Mouse (Mus musculus) forebrain, embryonic 10.5 days (tissue): Measurements from ENCODE around the gene Wtap. TPM values are rescaled to one million over a fixed set of nuclear protein-coding genes. Genes with fewer than 3 reads are reported as not detected.
"Not testable (repeated sequence)": the region's sequence is repeated elsewhere in the genome, so short reads cannot be mapped to it uniquely, and the experiment has no call there.

Experiments used
- DNase-seq: peaks from one replicate; pipeline ENCODE4 v3.0.0-alpha.2; 2017; ENCODE audit warnings: low spot score; ENCODE audit errors: extremely low spot score
- H3K27ac ChIP-seq: fragments of 300-500 bp; sonication (generic); 2 replicates; pipeline ENCODE4 v1.5.1; 2016; ENCODE audit warnings: mild to moderate bottlenecking
- H3K27me3 ChIP-seq: fragments of 300-500 bp; sonication (generic); 2 replicates; pipeline ENCODE4 v1.6.1; 2016; ENCODE audit warnings: mild to moderate bottlenecking; ENCODE audit not compliant: poor library complexity, severe bottlenecking
- H3K36me3 ChIP-seq: fragments of 300-500 bp; sonication (generic); replicated peaks from 2 replicates; pipeline ENCODE4 v1.6.1; 2016; ENCODE audit warnings: mild to moderate bottlenecking, moderate library complexity
- H3K4me1 ChIP-seq: fragments of 300-500 bp; sonication (generic); 2 replicates; pipeline ENCODE4 v1.6.1; 2016
- H3K4me3 ChIP-seq: fragments of 300-500 bp; sonication (generic); 2 replicates; pipeline ENCODE4 v1.5.1; 2016; ENCODE audit warnings: mild to moderate bottlenecking, moderate library complexity
- H3K9me3 ChIP-seq: fragments of 300-500 bp; sonication (generic); 2 replicates; pipeline ENCODE4 v1.6.1; 2016; ENCODE audit warnings: mild to moderate bottlenecking, moderate library complexity
- WGBS: fragments of 180-500 bp; shearing (Covaris S2); methylation state at CpG from one replicate; pipeline ENCODE4 v1.1.7; 2016; 5-methylcytosine and 5-hydroxymethylcytosine counted together
- polyA plus RNA-seq: library from polyadenylated mRNA; unstranded; fragments of >200 nt; fragmentation: Nextera tagmentation; extraction: Ambion mirVana; gene quantifications from 2 replicates; pipeline ENCODE4 v1.2.1, GENCODE M21; 2016

Gene Wtap
- polyA plus RNA-seq, 1 experiment from 2014 or later: 140 TPM

DNA sequence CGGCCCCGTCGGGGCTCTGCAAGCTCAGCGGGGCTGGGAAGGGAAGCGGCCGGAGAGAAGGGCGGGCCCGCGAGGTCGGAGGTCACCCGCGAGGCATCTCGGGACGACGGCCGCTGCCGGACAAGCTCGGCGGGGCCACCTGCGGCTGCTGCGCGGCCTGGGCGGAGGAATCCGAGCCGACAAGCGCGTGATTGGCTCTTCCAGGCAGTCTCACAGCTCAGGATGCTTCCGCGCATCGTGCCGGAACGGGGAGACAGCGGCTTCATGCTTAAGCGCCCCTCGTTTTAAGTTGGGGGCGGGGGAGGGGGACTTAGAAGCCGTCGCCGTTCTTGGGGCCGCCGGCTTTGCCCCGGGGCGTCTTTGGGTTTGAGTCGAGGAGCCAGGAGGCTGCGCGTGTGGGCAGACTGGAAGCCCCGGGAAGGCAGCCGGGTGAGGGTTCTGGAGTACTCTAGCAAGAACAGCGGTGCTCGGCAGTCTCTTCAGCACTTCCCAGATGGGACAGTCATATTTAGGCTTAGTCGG, 1.4 kb downstream of the Wtap start:
- under 1% methylated on average over 51 of the region's 51 CpGs for WGBS
- Histone ChIP-seq H3K4me1 (peaks cover 15% of the 10 kb centered on the region), H3K9me3 (peaks cover 7% of the 10 kb centered on the region; the same call in 1 of the 2 replicates), H3K36me3 (peaks cover 20% of the 10 kb centered on the region), H3K27ac (peak overlapping the region; percentile 99), H3K4me3 (peak overlapping the region; percentile 99), H3K27me3 (no peaks in the 10 kb centered on the region)
- DNase-seq: peak; percentile 94

DNA sequence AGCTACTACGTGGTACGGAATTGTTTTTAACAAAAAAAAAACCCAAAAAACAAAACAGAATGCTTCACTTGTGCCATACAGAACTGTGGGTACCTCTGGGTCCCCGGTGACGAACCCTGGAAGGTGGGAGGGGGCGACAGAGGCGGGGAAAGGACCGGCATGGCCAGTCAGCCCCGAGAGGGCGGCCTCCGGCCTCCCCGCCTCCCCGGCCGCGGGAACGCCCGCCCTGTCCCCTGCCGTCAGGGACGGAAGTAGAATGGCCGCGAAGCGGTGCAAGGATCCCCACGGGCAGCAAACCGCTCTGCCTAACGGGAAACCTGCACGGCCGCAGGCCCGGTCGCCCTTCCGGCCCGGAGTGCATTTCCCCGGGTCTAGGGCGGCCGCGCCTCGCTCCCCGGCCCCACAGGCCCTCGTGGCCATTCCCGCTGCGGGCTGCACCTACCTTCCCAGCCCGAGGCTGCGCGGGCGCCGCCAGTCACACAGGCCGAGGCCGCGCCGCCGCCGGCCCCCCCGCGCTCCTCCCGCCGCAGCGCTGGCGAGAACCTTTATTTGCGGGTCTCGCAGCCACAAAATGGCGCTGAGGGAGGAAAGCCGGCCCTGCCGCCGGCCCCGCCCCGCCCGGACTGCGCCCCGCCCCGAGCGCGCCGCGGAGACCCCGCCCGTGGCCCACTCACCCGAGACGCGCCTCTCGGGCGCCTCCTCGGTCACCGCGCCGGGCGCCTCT, 2.2 kb downstream of the Wtap start:
- Histone ChIP-seq H3K27ac (peak overlapping the region; percentile 99), H3K36me3 (peaks cover 27% of the 10 kb centered on the region), H3K9me3 (peaks cover 7% of the 10 kb centered on the region; the same call in 1 of the 2 replicates), H3K4me3 (peak overlapping the region; percentile 99), H3K4me1 (peaks cover 15% of the 10 kb centered on the region), H3K27me3 (no peaks in the 10 kb centered on the region)
- DNase-seq: peak; percentile 87
- under 1% methylated on average over 80 of the region's 84 CpGs for WGBS

DNA sequence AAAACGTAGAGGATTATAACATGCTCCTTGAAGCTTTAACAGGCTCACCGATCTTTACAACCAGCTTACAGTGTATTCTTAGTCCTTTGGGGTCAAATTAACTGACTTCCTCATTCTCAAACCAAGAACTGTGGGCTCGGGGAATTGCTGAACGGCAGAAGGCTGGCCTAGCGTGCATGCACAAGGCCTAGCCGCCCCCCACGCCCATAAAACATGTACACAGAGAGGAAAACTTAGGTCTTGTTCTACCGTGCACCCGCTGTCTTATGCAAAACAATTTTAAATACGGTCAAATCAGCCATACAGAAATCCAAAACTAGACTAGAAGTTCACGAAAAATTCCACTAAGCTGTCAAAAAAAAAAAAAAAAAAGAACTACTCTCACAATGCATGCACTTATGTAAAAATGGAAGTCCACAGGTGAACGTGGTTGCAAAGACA, 2.8 kb downstream of the Wtap start:
- WGBS: 6% methylated on average over 12 of the region's 12 CpGs
- DNase-seq: peak; percentile 26

DNA sequence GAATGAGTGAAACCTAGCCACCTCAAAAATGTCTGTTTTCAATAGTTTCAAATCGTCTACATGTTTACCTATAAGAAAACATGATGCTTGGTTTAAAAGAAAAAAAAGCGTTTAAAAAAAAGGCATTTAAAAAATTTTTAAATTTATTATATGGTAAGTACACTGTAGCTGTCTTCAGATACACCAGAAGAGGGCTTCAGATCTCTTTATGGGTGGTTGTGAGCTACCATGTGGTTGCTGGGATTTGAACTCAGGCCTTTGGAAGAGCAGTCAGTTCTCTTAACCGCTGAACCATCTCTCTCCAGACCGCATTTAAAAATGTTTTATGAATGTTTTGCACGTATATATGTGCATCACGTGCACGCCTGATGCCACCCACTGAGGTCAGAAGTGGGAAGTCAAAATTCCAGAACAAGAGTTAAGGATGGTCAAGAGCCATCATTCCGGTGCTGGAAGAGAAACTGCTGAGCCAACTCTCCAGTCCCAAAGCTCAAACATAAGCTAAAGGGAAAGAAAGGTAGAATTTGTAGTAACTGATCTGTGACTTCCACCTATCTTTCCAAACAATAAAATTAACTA, 3.3 kb downstream of the Wtap start:
- DNase-seq: no peak
- 79% methylated on average over 8 of the region's 8 CpGs for WGBS
- peak overlapping the region; percentile 99 for H3K27ac ChIP-seq

More for the DNA sequence above, 2.8 kb downstream of the Wtap start:
- Histone ChIP-seq H3K27ac (peak overlapping the region; percentile 99), H3K27me3 (no peaks in the 10 kb centered on the region), H3K4me3 (peak overlapping the region; percentile 99), H3K4me1 (peaks cover 15% of the 10 kb centered on the region), H3K9me3 (peaks cover 7% of the 10 kb centered on the region; the same call in 1 of the 2 replicates), H3K36me3 (peaks cover 33% of the 10 kb centered on the region)

DNA sequence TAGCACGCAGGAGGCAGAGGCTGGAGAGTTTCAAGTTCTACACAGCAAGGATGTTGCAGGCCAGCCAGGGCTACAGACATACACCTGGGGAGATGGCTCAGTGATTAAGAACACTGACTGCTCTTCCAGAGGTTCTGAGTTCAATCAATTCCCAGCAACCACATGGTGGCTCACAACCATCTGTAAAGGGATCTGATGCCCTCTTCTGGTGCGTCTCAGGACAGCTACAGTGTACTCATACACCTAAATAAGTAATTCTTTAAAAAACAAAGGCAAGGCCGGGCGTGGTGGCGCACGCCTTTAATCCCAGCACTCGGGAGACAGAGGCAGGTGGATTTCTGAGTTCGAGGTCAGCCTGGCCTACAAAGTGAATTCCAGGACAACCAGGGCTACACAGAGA, 5.9 kb downstream of the Wtap start:
- H3K27me3 ChIP-seq, H3K4me3 ChIP-seq, H3K27ac ChIP-seq, DNase-seq, H3K9me3 ChIP-seq: not testable (repeated sequence)
- 98% methylated on average over 8 of the region's 8 CpGs for WGBS
- Histone ChIP-seq H3K36me3 (peaks cover 64% of the 10 kb centered on the region), H3K4me1 (peaks cover 11% of the 10 kb centered on the region)

More for the DNA sequence above, 3.3 kb downstream of the Wtap start:
- H3K9me3 ChIP-seq: peaks cover 7% of the 10 kb centered on the region; the same call in 1 of the 2 replicates
- peaks cover 15% of the 10 kb centered on the region for H3K4me1 ChIP-seq
- H3K27me3 ChIP-seq: no peaks in the 10 kb centered on the region
- peak overlapping the region; percentile 99 for H3K4me3 ChIP-seq
- H3K36me3 ChIP-seq: peaks cover 39% of the 10 kb centered on the region

DNA sequence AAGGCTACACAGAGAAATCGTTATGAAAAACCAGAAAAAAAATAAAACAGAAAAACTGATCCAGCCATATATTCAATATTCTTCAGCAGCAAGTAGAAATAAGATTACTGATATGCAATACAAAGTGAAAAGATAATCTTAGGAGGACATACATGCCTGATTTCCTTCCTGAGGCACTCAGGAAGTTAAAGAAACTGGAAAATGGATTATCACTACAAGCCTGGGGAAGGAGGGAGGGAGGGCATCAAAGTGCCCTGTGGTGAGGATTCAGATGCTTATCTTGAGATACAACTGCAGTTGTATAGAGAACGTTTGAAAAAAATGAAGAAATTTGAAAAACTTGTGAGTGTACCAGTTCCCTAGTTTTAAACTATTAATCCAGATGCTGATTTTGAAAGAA, 10.0 kb downstream of the Wtap start:
- no peak for DNase-seq
- 89% methylated on average over 2 of the region's 2 CpGs for WGBS

DNA sequence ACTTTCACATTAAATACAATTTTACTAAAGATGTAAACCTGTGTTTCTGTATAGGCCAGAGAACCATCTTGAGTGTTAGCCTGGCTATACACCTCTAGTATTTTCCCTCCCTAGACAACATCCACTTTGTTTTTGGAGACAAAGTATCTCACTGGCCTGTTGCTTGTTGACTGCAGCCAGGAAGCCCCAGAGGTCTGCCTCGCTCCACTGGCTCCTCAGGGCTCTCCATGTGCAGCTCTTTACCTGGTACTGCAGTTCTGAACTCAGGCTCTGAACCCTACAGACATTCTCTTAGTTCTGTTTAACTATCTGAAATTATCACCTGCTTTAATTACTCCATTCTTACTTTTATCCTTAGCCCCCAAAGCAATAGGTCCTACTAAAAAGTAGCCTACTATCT, 15.4 kb downstream of the Wtap start:
- peaks cover 85% of the 10 kb centered on the region for H3K36me3 ChIP-seq

More for the DNA sequence above, 10.0 kb downstream of the Wtap start:
- Histone ChIP-seq H3K4me3 (no peak overlapping the region), H3K36me3 (peaks cover 99% of the 10 kb centered on the region), H3K27ac (no peak overlapping the region), H3K9me3 (peaks cover 7% of the 10 kb centered on the region; the same call in 1 of the 2 replicates), H3K27me3 (no peaks in the 10 kb centered on the region), H3K4me1 (no peaks in the 10 kb centered on the region)

DNA sequence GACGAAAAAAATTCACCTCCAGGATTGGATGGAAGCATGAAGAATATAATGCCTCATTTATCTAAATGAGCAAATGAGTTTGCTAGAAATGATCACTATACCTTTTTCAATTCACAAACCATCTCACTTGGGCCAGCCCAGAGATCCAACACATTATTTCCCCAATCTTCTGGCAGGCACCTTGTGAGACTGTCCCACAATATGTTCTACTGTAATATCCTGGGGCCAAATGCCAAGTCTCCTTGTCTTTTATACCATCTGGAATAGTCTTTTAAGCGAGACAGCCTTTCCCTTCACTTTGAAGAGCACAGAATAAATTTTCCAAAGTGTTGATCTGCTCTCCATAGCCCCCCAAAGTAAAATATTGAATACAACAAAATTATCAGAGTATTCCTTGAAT, 20.1 kb downstream of the Wtap start:
- DNase-seq: no peak
- Histone ChIP-seq H3K36me3 (peaks cover 86% of the 10 kb centered on the region), H3K4me3 (no peak overlapping the region), H3K9me3 (no peaks in the 10 kb centered on the region), H3K4me1 (no peaks in the 10 kb centered on the region), H3K27me3 (no peaks in the 10 kb centered on the region), H3K27ac (no peak overlapping the region)
- 92% methylated on average over 2 of the region's 2 CpGs for WGBS

More for the DNA sequence above, 15.4 kb downstream of the Wtap start:
- WGBS: 100% methylated on average over 1 of the region's 1 CpGs
- Histone ChIP-seq H3K4me3 (no peak overlapping the region), H3K9me3 (no peaks in the 10 kb centered on the region), H3K4me1 (no peaks in the 10 kb centered on the region), H3K27me3 (no peaks in the 10 kb centered on the region), H3K27ac (no peak overlapping the region)
- no peak for DNase-seq

DNA sequence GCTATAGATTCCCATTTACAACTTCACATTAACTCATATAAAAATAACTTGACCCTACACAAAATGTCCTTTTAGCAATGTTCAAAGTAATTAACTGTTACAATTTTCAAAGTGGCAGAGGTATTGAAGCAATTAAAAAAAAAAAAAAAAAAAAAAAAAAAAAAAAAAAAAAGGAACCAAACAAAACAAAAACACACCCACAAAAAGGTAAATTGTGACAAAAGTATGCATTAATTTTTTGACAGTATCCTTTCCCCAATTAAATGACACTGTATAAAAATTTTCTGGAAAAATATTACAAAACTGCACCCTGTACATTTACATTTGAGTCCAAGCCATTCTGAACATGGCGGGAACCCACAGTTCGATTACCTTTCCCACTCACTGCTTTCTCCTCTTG, 26.8 kb downstream of the Wtap start:
- WGBS: 93% methylated on average over 2 of the region's 2 CpGs

DNA sequence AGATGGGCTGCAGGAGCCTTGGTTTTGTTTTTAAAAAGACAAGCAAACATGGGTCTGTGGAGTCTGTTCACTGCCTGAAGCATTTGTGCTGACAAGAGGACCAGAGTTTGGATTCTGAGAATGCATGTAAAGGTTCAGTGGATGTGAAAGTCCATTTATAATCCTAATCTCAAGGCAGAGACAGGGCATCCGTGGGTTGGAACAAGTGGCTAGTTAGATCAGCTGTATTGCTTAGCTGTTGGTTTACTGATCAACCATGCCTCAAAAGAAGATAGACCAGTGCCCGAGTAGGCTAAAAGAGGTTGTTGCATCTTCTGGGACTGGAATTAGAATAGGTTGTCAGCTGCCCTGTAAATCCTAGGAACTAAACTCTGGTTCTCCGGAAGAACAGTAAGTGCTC, 30.5 kb downstream of the Wtap start:
- DNase-seq: no peak
- 95% methylated on average over 3 of the region's 3 CpGs for WGBS
- Histone ChIP-seq H3K4me1 (peaks cover 17% of the 10 kb centered on the region), H3K27me3 (no peaks in the 10 kb centered on the region), H3K36me3 (peaks cover 44% of the 10 kb centered on the region), H3K4me3 (no peak overlapping the region), H3K9me3 (no peaks in the 10 kb centered on the region), H3K27ac (no peak overlapping the region)

More for the DNA sequence above, 26.8 kb downstream of the Wtap start:
- Histone ChIP-seq H3K27me3 (no peaks in the 10 kb centered on the region), H3K4me3 (no peak overlapping the region), H3K4me1 (no peaks in the 10 kb centered on the region), H3K9me3 (no peaks in the 10 kb centered on the region), H3K36me3 (peaks cover 76% of the 10 kb centered on the region), H3K27ac (no peak overlapping the region)
- DNase-seq: no peak

DNA sequence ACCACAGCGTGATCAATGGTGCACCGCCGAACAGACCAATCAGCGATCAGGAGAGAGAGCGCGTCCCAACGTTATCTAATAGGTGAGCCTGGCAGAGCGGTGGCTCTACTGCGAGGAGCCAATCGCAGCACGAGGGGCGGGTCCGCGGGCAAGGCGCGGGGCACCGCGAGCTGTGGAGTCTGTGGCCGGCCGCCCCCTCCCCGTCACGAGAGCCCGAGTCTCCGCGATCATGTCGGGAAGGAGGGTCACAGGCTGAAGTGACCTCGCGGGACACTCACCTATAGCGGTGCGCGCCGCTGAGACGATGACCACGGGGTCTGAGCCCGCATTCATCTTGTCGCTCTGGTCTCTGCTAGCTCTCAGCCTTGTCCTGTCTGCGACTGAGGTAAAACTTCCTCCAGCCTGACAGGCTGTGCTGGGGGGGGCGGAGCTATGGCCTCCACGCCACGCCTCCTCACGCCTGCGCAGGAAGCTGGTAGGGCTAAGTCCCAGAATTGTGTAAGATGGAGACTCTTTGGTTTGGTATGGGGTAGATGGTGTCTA, 33.6 kb downstream of the Wtap start, which contains the start of gene Acat2:
Gene Acat2, minus strand, starts transcription at position 417 of the 543 bp plus-strand sequence.
- H3K27ac ChIP-seq: peak within 1 kb of the TSS; percentile 92
- H3K4me1 ChIP-seq: peaks cover 21% of the 10 kb centered on the region
- peak within 1 kb of the TSS; percentile 77 for H3K4me3 ChIP-seq
- H3K9me3 ChIP-seq: no peaks in the 10 kb centered on the region
- peaks cover 37% of the 10 kb centered on the region for H3K36me3 ChIP-seq
- WGBS: under 1% methylated on average over 42 of the region's 42 CpGs
- peak; percentile 92 for DNase-seq
- no peaks in the 10 kb centered on the region for H3K27me3 ChIP-seq

DNA sequence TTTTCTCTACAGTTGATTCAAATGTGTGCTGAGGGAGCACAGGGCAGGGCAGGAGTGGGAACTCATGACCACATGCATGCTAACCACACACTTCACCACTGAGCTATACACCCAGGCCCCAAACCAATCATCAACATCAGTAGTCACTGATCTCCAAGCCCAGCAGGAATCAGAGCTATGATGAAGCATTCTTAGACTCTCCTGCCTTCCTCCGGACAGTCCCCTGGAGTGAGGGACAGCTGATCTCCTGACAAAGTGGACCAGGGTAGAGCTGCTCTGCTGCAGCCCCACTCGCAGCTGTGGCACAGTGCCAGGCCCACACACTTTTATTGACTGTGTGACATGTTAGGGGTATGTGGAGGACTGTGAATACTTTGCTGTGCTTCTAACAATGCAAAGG, 34.6 kb downstream of the Wtap start:
- 44% methylated on average over 2 of the region's 2 CpGs for whole genome bisulfite sequencing
- H3K4me1 ChIP-seq: peaks cover 21% of the 10 kb centered on the region
- DNase-seq, H3K9me3 ChIP-seq, H3K27me3 ChIP-seq: not testable (repeated sequence)
- peak overlapping the region; percentile 43 for H3K4me3 ChIP-seq
- H3K36me3 ChIP-seq: peaks cover 35% of the 10 kb centered on the region
- H3K27ac ChIP-seq: peak overlapping the region; percentile 70; the same call in 1 of the 2 replicates
